24 mouse cellular contexts compared by ENCODE assay signal in the genomic region with DNA sequence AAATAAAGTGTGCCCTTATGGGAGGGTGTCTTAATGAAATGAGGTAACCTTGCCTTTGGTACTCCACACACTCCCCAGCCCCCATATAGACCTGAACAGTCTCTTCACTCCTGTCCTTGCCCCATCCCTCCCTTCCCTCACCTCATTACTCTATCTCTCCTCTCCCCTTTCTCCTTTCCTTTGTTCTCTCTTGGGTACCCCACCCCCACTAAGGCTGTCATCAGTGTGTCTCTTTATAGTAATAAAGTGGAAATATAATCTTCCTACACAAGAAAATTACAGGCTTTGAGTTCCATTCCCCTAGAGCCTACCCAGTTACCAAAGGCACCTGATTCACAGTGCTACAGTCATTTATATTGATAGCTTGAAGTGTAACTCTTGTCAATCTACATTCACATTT.
"Had no signal": no experiment of that assay in that cellular context is flagged by ENCODE, and none has a peak within 500 bp of the region (broad histone marks: within the 10 kb centered on the region; RNA-seq: fewer than 3 reads in every experiment).

No protein-coding gene starts in this region.

- H3K27me3 ChIP-seq: heart, embryonic 12.5 days; hindbrain, embryonic 13.5 days; intestine, embryonic 15.5 days; limb, embryonic 12.5 days; liver, embryonic 13.5 days; liver, embryonic 15.5 days had no signal

- H3K9ac ChIP-seq: heart, embryonic 12.5 days; hindbrain, embryonic 13.5 days; intestine, embryonic 15.5 days; limb, embryonic 12.5 days; liver, embryonic 13.5 days; liver, embryonic 15.5 days had no signal

- ATAC-seq: intestine, embryonic 15.5 days; intestine, postnatal 0 days had no signal

- H3K27ac ChIP-seq: gastrocnemius, adult 2 months; heart, embryonic 10.5 days; hindbrain, embryonic 13.5 days; intestine, embryonic 15.5 days; layer of hippocampus, adult 2 months; left cerebral cortex, adult 2 months; limb, embryonic 10.5 days; limb, embryonic 12.5 days; liver, embryonic 13.5 days; liver, embryonic 15.5 days had no signal

- H3K4me3 ChIP-seq: gastrocnemius, adult 2 months; heart, embryonic 10.5 days; heart, embryonic 12.5 days; hindbrain, embryonic 13.5 days; intestine, embryonic 15.5 days; layer of hippocampus, adult 2 months; left cerebral cortex, adult 2 months; limb, embryonic 10.5 days; limb, embryonic 12.5 days; liver, embryonic 13.5 days; liver, embryonic 15.5 days had no signal

- H3K4me1 ChIP-seq: heart, embryonic 12.5 days; intestine, embryonic 15.5 days; limb, embryonic 12.5 days had no signal

- H3K36me3 ChIP-seq: heart, embryonic 10.5 days; heart, embryonic 12.5 days; hindbrain, embryonic 13.5 days; intestine, embryonic 15.5 days; limb, embryonic 10.5 days; limb, embryonic 12.5 days; liver, embryonic 13.5 days; liver, embryonic 15.5 days had no signal

- H3K4me2 ChIP-seq: heart, embryonic 12.5 days; hindbrain, embryonic 13.5 days; intestine, embryonic 15.5 days; limb, embryonic 12.5 days; liver, embryonic 11.5 days; liver, embryonic 13.5 days; liver, embryonic 15.5 days had no signal

- DNase-seq: gastrocnemius, adult 2 months; gastrocnemius, postnatal 10 days; gastrocnemius, postnatal 25 days; heart, adult 18-20 months; heart, postnatal 10 days; heart, postnatal 4 days; kidney, adult 18-20 months; kidney, adult 8-10 months; kidney, postnatal 10 days; kidney, postnatal 25 days; kidney, postnatal 4 days; liver; liver, embryonic 13.5 days had no signal

- H3K9me3 ChIP-seq: heart, embryonic 10.5 days; heart, embryonic 12.5 days; hindbrain, embryonic 13.5 days; intestine, embryonic 15.5 days; limb, embryonic 10.5 days; limb, embryonic 12.5 days; liver, embryonic 13.5 days; liver, embryonic 15.5 days had no signal
